Mouse (Mus musculus): ENCODE measurements around the gene Asic1. TPM values are rescaled to one million over a fixed set of nuclear protein-coding genes. Genes with fewer than 3 reads are reported as not detected.

Gene Asic1
- under 1 TPM in 1 of 2 experiments, not detected in 1; 0.49 TPM for total RNA-seq (2021)
- long read RNA-seq, experiment 1 = 0 reads
- long read RNA-seq, experiment 2 = 0 reads

- peak; percentile 54 to 66 for DNase-seq
These were observed at the start of gene Asic1 for GRCm38 (mm10) chr15:99670154-99670821. Asic1 (plus strand) TSS chr15:99670368.

DNA sequence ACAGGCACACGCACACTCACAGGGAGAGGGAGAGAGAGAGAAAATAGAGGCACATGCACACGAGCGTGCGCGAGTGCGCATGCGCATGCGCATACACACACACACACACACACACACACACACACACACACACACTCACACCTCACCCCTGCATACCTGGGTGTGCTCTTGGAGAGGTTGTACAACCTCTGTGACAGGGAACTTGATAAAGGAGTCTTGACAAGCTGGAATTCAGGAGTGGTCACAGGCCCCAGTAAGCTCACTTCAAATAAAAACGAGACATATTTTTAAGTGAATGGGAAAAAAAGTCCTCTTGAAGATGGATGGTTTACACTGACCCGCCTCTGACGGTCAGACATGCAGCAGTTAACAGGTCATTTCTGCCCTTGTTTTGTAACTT is 48.1 kb upstream of the Asic1 start:
- no peak for DNase-seq

DNA sequence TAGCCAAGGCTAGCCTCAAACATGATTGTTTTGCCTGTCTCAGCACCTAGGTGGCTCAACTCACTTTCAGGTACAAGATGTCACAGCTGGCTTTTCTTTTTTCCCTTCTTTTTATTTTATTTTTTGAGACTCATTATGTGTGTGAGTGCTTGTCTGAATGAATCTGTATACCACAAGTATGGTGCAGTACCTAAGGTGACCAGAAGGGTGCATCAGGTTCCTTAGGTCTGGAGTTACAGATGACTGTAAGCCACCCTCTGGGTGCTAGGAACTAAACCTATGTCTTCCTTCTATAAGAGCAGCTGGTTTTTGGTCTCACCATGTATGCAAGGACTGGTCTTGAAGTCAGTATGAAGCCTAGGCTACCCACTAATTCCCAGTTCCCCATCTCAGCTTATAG is 38.5 kb upstream of the Asic1 start:
- no peak for DNase-seq

DNA sequence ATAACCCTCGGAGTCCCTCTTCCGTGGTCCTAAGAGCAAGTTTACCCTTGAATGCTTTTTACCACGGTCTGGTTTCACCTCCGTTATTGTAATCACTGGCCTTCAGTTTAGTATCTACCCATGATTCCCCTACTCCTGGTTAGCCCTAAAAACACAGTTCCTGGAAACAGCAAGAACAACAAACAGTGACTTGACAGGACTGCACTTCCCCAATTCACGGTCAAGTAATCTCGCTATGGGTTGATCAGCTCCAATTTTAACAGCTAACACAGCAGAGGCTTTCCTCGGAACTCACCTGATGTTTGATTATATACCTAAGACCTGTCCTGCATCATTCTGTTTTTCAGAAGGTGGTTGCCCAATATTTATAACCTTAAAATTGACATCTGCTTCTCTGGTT is 35.5 kb upstream of the Asic1 start:
- peak in 1 of 2 experiments; percentile 12 for DNase-seq

DNA sequence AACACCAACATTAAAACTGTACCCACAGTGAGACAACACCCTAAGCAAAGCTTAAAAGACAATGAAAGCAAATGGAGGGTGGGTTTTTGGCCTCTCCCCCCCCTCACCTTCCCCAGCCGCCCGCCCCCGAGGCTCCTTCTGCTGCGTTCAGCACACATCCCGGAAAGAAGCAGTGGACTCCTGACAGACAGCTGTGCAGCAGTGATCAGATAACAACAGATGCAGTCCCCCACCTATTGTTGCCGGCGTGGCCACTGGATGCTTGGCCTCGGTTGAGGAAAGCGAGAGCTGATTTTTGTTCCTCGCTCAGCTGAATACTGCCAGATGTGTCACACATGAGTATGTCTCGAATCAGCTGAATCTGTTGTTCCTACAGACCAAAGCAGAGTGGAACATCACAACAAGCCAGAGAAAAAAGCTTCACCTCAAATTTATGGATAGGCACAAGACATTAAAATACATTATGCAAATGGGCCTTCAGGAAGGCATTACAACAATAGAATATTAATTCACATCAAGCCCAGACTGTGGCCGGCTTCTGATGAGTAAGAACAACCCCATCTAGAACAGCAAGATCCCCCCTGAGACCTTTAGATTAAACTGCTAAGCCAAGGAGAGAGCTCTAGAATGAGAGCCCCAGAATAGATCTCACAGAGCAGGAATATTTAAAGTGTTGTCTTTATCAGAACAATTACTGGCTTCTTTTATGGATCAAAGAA is 32.6 kb upstream of the Asic1 start:
- no peak for DNase-seq

DNA sequence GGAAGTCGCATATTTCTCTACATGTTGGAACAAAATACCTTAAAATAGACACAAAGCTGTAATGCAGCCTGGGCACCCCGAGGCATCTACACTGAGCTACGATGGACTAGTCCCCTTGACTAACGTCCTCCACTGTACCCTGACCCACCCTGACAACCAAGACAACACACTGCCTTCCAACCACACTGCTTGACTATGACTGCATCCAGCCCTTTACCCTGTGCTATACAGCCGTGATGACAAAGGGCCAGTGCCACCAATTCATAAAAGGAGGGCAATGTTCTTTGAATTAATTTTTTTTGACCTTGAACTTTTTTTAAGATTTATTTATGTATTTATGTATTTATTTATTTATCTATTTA is 32.1 kb upstream of the Asic1 start:
- no peak for DNase-seq

DNA sequence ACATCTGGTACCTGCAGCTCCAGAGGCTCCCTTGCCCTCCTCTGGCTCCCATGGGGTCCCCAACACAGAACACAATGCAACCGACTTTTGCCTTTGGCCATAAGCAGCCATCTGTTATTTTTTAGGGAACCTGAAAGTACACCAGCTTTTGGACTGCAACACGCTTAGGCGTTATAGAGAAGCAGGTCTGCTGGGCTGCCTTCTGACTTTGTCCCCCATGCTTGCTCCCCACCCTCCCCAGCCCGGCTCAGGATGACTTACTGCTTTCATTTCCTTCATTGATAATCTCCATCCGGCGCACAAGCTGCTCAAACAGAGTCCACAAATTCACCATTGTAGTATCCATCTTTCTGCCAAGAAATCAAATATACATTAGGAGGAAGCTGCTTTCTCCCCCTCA is 27.5 kb upstream of the Asic1 start:
- DNase-seq = no peak

GRCm38 (mm10) chr15:99643832-99644231 is 26.3 kb upstream of the Asic1 start:
- DNase-seq = no peak

- DNase-seq = peak; percentile 13 to 28
These were observed 25.4 kb upstream of the Asic1 start for GRCm38 (mm10) chr15:99644776-99645175.

GRCm38 (mm10) chr15:99648326-99648725 is 21.8 kb upstream of the Asic1 start:
- no peak for DNase-seq

- DNase-seq = no peak
These were observed 21.0 kb upstream of the Asic1 start for GRCm38 (mm10) chr15:99649067-99649761.

DNA sequence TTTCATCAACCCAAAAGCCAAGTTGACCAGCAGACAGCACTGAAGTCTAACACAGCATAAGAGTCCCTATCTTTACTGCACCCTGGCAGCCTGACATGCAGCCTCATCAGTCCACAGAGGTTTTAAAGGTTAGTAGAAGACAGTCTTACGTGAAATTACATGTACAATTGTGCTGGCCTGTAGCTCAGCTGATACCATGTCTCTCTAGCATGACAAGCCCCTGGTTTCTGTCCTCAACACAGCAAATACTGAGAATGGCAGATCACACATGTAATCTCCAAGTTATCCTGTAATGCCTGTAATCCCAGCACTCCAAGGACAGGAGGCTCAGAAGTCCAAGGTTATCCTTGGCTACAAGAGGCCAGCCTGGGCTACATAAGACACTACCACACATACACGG is 19.9 kb upstream of the Asic1 start:
- DNase-seq = no peak

- peak; percentile 97 to 98 for DNase-seq
These were observed 18.9 kb upstream of the Asic1 start, which contains the start of gene Racgap1 for GRCm38 (mm10) chr15:99651163-99651872. Racgap1 (minus strand) TSS chr15:99651656.

GRCm38 (mm10) chr15:99651984-99652872 is 17.9 kb upstream of the Asic1 start:
- no peak for DNase-seq

- DNase-seq = no peak
These were observed 16.9 kb upstream of the Asic1 start for GRCm38 (mm10) chr15:99653291-99653690.

GRCm38 (mm10) chr15:99653876-99654275 is 16.3 kb upstream of the Asic1 start:
- DNase-seq = no peak

DNA sequence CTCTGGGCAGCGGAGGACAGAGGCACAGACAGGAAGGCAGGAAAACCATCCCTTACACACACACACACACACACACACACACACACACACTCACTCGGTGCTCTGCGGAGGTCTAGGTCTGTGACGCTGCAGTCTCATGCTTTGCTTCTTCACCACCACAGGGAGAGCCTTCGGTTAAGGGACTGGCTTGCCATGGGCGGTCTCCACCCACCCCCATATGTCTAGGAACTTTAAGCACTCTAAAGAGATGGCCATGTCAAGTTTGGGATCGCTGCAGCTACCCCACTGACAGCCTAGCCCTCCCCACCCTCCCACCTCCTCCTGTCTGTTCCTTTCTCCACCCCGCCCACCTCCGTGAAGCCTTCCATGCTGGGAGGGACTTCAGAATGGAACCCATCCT is 14.2 kb upstream of the Asic1 start:
- DNase-seq = no peak

GRCm38 (mm10) chr15:99658437-99658836 is 11.7 kb upstream of the Asic1 start:
- DNase-seq = no peak

GRCm38 (mm10) chr15:99661121-99661830 is 8.9 kb upstream of the Asic1 start:
- DNase-seq = no peak

- DNase-seq = no peak
These were observed 7.8 kb upstream of the Asic1 start for GRCm38 (mm10) chr15:99662371-99662770.

Measured in heart, adult 18-20 months (tissue).